Mouse (Mus musculus) urinary bladder, postnatal 25 days (tissue): ENCODE measurements around the gene Slc5a1.

Source experiments
- DNase-seq: peaks from one replicate; pipeline ENCODE4 v3.0.0; 2022; ENCODE audit warnings: low spot score

The Slc5a1 gene

DNA sequence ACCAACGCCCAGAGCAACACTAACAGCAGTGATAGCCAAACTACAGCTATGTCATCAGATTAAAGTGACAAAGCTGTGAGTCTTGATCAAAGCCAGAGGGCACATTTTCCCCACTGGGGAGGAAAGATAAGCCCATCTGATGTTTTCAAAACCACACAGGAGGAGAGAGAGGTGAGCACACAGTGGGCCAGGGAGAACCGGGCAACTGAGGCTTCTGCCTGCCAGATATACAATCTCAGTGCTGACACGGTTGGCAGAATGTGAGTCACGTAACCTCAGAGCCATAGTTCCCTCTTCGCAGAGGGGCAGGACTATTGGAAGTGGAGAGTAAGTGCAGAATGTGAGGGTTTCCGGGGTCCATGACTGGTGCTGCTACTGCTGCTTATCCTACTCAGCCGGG is 89.5 kb downstream of the Slc5a1 start:
- no peak for DNase-seq

DNA sequence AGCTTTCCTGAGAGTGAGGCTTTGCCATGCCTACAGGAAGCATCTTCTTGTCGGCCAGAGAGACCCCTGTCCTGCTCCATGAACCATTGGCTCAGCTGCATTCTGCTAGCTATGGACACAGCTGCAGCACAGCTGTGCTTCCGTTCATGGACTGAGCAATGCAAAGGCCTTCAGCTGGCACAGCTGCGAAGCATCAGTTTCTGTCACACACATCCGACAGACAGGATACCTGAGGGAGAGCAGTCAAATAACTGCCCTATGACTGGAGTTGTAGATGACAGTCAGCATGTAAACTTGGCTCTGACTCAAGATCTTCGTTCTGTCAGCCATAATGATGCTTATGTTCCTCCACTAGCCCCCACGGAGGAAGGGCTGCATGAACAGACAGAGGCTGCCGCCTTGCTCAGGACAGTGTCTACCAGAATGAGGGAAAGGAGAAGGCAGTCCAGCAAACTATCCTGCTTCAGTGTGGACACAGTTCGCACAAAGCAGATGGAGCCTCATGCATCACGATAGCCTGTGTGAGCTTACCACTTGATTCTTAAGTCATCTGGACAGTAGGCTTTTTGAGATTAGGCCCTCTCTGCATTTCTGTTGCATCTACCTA is 91.3 kb downstream of the Slc5a1 start:
- DNase-seq, result no peak

DNA sequence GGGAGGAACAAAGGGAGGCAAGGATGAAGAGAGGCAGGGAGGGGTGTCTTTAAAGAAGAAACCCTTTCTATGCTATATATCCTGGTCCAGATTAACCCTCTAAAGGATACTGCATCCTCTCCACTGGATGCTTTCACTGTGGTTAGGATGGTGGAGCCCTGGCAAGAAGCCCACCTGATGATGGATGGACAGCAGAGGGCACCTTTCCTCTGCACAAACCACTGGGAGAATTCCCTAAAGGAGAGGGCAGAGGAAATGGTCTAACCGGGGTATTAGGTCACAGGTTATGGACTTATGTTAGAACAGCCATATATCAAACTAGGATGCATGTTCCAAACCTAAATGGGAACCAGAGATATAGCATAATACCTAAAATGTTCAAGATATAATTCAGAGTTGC is 96.1 kb downstream of the Slc5a1 start:
- no peak for DNase-seq

DNA sequence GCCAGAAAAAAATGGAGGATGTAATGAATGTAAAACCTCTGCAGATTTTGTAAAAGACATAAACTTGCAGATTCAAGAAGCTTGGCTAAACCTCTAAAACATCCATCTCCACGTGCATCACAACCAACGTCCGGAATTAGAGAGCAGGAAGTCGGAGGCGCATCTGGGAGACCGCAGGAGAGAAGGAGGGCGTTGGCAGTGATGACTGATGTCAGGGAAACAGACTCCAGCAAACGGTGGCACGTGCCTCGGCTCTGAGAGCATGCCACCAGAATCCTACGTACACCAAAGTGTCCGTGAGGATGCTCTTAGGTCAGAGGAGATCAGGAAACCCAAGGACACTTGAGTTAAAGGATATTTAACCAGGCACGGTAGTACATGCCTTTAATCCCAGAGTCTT is 97.7 kb downstream of the Slc5a1 start:
- DNase-seq, result no peak

DNA sequence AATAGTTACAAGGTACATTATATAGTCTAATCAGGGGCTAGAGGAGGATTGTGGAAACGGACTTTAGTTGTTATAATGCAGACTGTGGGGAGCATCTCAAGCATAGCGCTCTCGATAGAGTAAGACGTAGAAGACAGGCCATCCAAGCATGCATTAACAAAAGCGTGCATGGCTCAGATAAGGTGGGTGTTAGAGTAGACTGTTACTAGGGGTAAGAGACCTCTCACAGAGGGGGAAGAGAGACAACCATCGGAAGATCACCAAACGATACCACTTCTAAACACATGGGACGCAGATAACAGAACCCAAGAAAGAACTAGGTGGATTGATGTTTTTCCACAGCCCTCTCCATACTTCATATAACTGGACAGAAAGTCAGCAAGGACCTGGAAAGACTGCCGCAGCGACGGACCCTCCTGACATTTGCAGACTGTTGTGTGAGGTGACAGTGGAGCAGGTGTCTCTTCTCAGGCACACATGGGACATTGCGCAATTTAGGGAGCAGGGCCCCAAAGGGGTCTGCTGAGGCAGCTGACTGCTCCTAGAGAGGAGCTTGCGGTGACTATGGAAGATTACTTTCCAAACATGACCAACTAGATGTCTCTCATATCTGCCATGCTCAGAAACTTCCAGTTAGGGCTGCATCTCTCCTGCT is 98.6 kb downstream of the Slc5a1 start:
- DNase-seq, result no peak

DNA sequence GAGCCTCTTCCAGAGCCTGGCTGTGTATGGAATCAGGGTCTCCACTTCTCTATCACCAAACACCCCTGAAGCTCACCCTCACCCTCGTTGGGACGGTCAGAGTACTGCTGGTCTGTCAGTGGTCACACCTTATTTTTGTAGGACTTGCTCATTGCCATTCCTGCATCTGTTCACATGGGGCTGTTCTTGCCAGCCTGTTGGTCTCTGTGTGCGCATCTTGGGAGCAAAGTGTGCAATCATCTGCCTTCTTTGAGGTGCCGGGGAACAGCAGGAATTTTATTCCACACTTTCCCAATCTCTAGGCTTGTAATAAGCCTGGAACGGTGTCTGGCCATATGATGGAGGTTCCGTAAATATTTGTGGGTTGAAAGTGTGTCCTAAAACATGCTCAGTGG is 99.1 kb downstream of the Slc5a1 start:
- no peak for DNase-seq

DNA sequence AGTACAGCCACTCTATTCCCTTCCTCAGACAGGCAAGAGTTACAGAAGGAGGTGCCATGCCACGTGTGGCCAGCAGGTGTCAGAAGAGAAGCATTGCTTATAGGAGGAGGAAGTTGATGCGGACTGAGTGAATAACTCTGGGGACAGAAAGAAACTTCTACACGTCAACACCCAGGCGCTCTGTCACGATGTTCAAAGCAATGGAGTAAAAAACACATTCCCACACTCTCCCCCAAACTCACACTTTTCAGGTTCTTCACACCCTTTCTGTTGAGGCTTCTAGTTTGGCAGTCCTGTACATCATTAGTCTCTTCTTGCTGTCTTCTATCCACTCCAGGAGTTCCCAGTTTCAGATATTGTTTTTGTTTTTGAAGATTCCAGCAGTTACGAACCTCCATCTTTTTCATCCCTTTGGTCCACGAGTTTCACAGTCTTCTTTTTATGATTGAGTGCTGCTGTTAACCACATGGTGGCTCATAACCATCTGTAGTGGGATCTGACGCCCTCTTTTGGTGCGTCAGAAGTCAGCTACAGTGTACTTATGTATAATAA is 99.7 kb downstream of the Slc5a1 start:
- peak; percentile 76 for DNase-seq

DNA sequence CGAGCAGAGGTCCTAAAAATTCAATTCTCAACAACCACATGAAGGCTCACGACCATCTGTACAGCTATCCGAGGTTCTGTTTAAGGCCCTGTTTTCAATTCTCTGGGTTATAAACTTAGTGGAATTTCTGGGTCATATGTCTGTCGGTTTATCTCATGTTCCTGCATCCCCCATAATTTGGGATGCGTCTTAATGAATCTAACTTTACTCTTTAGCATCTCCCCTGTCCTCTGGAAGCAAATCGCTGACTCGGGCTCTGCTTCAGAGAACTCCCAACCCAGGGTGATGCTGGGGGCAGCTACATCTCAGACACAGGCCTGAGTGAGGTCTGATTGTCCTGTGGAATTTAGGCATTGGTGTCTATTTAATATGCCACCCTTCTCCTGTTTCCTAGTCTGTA is 100.3 kb downstream of the Slc5a1 start:
- DNase-seq, result no peak

DNA sequence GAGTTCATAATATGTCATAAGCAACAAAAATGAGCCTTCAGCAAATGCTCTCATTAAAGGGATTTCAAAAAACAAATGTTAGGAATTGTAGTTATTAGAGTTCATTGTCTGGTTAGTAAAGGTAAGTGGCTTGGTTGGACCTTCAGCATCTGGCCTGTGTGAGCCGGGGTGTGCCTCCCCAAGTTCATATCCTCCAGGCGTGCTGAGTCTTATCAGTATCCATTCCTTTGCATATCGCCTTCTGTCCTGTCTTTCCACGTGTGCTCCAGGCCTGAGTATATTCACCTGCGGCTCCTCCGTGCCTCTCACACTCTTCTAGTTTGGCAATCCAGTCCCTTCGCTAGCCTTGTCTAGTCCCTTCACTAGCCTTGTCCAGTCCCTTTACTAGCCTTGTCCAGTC is 102.3 kb downstream of the Slc5a1 start:
- no peak for DNase-seq

DNA sequence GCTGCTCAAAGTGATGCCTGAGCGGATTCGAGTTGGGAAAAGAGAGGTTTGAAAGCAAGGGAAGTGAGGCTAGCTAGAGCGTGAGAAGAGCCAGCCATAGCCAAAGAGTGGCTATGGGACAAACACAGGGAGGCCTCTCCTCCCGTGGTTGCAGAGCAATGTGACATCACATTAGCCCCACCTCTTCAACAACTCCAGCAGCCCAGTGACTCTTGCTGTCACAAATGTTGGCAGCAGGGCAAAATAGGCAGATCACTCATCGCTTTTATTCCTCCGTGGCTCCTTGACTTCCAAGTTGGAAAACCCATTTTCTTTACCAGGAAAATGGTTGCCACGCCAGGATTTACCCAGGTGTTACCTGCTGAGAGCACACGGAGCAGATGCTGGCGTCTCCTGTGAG is 103.1 kb downstream of the Slc5a1 start:
- DNase-seq, result no peak

DNA sequence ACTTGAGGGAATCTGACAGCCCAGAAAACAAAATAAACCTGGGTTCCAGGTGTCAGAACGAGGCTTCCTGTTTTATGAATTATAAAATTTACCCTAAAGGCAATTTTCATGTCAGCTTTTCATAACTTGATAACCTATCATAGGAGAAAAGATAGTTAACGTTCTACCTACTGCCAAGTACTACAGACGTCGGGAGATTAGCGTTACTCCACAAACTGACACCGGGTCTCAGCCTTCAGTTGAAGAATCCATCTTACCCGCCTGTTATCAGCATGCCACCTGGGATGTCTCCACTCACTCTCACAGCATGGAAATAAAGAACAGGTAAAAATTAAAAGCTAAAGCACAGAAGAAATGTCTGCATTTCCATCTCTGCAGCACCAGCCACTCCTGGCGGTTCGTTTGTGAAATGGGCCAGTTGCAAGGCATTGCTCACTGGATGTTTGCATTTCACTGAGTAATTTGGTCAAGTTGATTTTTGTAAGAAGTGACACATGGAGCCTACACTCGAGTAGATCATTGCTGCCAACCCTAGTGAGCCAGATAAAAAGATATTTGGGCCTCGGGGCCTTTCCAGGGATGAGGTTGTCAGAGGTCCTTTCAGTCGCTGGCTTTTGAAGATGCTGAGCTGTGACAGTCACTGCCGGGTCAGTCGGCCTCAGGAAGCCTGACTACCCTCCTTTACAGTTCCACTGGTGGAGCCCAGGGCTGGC is 104.7 kb downstream of the Slc5a1 start:
- DNase-seq, result no peak

DNA sequence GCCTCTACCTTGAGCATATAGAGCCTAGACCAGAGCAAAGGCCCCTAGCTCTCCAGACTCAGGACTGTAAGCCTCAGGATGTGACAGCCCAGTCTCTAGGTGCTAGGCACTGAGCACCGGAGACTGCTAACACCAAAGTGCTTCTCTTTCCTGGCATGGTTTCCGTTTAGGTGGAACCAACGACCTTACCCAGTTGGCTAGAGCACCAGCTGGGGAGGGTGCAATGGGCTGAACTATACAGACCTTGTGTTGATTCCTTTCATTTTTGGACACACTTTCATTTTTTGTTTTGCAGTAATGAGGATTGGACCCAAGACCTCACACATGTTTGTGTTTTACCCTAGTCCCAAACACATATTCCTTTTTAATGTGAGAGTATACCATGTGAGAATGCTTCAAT is 106.5 kb downstream of the Slc5a1 start:
- no peak for DNase-seq

DNA sequence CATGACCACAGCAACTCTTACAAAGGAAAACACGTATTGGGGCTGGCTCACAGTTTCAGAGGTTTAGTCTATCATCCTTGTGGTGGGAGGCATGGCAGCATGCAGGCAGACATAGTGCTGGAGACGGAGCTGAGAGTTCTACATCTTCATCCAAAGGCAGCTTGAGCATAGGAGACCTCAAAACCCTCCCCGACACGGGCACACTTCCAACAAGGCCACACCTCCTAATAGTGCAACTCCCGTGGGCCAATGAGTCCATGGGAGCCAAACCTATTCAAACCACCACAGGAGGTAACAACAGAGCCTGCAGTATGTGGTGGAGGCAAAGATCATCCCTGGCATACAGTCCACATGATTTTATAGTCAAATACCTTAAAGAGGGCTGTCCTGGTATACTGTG is 107.2 kb downstream of the Slc5a1 start:
- no peak for DNase-seq
